Mouse (Mus musculus) erythroblast, embryonic 14.5 days (primary cell): ENCODE results near the gene Hoxb9.

Experiments used
- GATA1 ChIP-seq: IDR thresholded peaks from 2 replicates; pipeline ENCODE4 v1.6.1; 2012; ENCODE audit warnings: low read length, inconsistent platforms, mixed read lengths
- TAL1 ChIP-seq: IDR thresholded peaks from 3 replicates; pipeline ENCODE4 v1.6.1; 2012; ENCODE audit warnings: low read length, inconsistent platforms, mixed read lengths

- TF ChIP-seq TAL1 (no peak), GATA1 (no peak)
These were observed 19.6 kb downstream of the Hoxb9 start for GRCm38 (mm10) chr11:96290705-96291355.
